Mouse (Mus musculus) kidney, adult 2 months (tissue): Measurements from ENCODE around the gene Pla2g4f.

ENCODE experiments used
- CTCF ChIP-seq: fragments of 200-500 bp; conservative IDR thresholded peaks from 2 replicates; pipeline ENCODE4 v1.5.1; 2011; ENCODE audit warnings: low read depth, mild to moderate bottlenecking, control low read depth, low read length, moderate library complexity, mixed read lengths; ENCODE audit not compliant: insufficient read depth, insufficient read length
- POLR2A ChIP-seq: fragments of 200-500 bp; IDR thresholded peaks from one replicate; pipeline ENCODE4 v1.6.1; 2011; ENCODE audit warnings: low read depth, low read length, control low read depth

- no peak for TF ChIP-seq CTCF
- no peak for TF ChIP-seq POLR2A
Measured at GRCm38 (mm10) chr2:120283550-120283949, 30.4 kb downstream of the Pla2g4f start.
